Comparison of ENCODE assay signal across 7 mouse cellular contexts in genomic region chr8:72570633-72571610, GRCm38 (mm10). TPM values are rescaled to one million over a fixed set of nuclear protein-coding genes. Genes with fewer than 3 reads are reported as not detected.
DNase-seq lines count a peak whose midpoint lies in the region; ATAC-seq lines count a peak whose summit lies in the region.

Gene Smim7 (minus strand): TSS chr8:72571088.

- H3K4me2 ChIP-seq in embryonic facial prominence, embryonic 11.5 days (ENCODE audit: low read depth, low read length), result peak within 1 kb of the TSS; percentile 89
- H3K4me2 ChIP-seq in midbrain, embryonic 13.5 days (replicated peaks), result peak within 1 kb of the TSS; percentile 97

- peak within 1 kb of the TSS; percentile 57 for H3K9ac ChIP-seq in embryonic facial prominence, embryonic 11.5 days (replicated peaks; ENCODE audit: low read length)
- H3K9ac ChIP-seq in midbrain, embryonic 13.5 days (replicated peaks), result peak within 1 kb of the TSS; percentile 81

- H3K9me3 ChIP-seq in embryonic facial prominence, embryonic 11.5 days (replicated peaks; ENCODE audit: control insufficient read depth, low read length), result no peaks in the 10 kb centered on the region
- no peaks in the 10 kb centered on the region for H3K9me3 ChIP-seq in limb, embryonic 10.5 days (replicated peaks)
- H3K9me3 ChIP-seq in midbrain, embryonic 13.5 days, result no peaks in the 10 kb centered on the region

- no peaks in the 10 kb centered on the region; the same call in 1 of the 2 replicates for H3K36me3 ChIP-seq in embryonic facial prominence, embryonic 11.5 days (replicated peaks; ENCODE audit: control insufficient read depth, insufficient read depth, low read depth, low read length)
- H3K36me3 ChIP-seq in limb, embryonic 10.5 days, result peaks cover 39% of the 10 kb centered on the region
- H3K36me3 ChIP-seq in midbrain, embryonic 13.5 days, result peaks cover 36% of the 10 kb centered on the region

- DNase-seq in adrenal gland, postnatal 14 days, result peak; percentile 99
- DNase-seq in embryonic facial prominence, embryonic 11.5 days (ENCODE audit: low spot score), result peak; percentile 99
- peak; percentile 99 for DNase-seq in kidney, adult 11 months
- DNase-seq in limb, embryonic 10.5 days (ENCODE audit: low spot score), result peak; percentile 96
- DNase-seq in spleen, adult 12 weeks (ENCODE audit: low spot score), result peak; percentile 96

- under 1% methylated on average over 52 of the region's 52 CpGs for WGBS in embryonic facial prominence, embryonic 11.5 days
- under 1% methylated on average over 52 of the region's 52 CpGs for WGBS in limb, embryonic 10.5 days
- WGBS in midbrain, embryonic 13.5 days, result under 1% methylated on average over 52 of the region's 52 CpGs

- peak within 1 kb of the TSS; percentile 64 for H3K4me3 ChIP-seq in embryonic facial prominence, embryonic 11.5 days (ENCODE audit: low read depth, low read length)
- peak within 1 kb of the TSS; percentile 65 for H3K4me3 ChIP-seq in limb, embryonic 10.5 days
- H3K4me3 ChIP-seq in midbrain, embryonic 13.5 days (replicated peaks), result peak within 1 kb of the TSS; percentile 63

- peak within 1 kb of the TSS; percentile 54; the same call in 1 of the 2 replicates for H3K27ac ChIP-seq in embryonic facial prominence, embryonic 11.5 days (replicated peaks; ENCODE audit: low read depth, low read length)
- peak within 1 kb of the TSS; percentile 87 for H3K27ac ChIP-seq in limb, embryonic 10.5 days
- H3K27ac ChIP-seq in midbrain, embryonic 13.5 days, result peak within 1 kb of the TSS; percentile 81

- no peaks in the 10 kb centered on the region for H3K27me3 ChIP-seq in embryonic facial prominence, embryonic 11.5 days (ENCODE audit: control insufficient read depth, insufficient read depth, low read length)
- no peaks in the 10 kb centered on the region for H3K27me3 ChIP-seq in limb, embryonic 10.5 days (ENCODE audit: low read depth, poor library complexity, severe bottlenecking)
- H3K27me3 ChIP-seq in midbrain, embryonic 13.5 days, result no peaks in the 10 kb centered on the region

- H3K4me1 ChIP-seq in embryonic facial prominence, embryonic 11.5 days (ENCODE audit: control insufficient read depth, insufficient read depth, low read length), result peaks cover 3% of the 10 kb centered on the region; the same call in 1 of the 2 replicates
- H3K4me1 ChIP-seq in limb, embryonic 10.5 days, result peaks cover 26% of the 10 kb centered on the region
- H3K4me1 ChIP-seq in midbrain, embryonic 13.5 days (replicated peaks), result peaks cover 42% of the 10 kb centered on the region

- peak; percentile 97 for ATAC-seq in embryonic facial prominence, embryonic 11.5 days (replicated peaks; ENCODE audit: insufficient number of reproducible peaks, low FRiP score, low TSS enrichment, low read depth)
- peak; percentile 90 for ATAC-seq in granulocyte monocyte progenitor cell, adult 5-6 weeks (replicated peaks; ENCODE audit: poor library complexity, severe bottlenecking)
- peak; percentile 96 for ATAC-seq in midbrain, embryonic 13.5 days

RNA-seq across cellular contexts. Expression of gene Smim7, which starts in this region (rescaled TPM):
- 79.7 and 95.5 TPM in 2 replicates for total RNA-seq in adrenal gland, postnatal 14 days (2021)
- polyA plus RNA-seq in embryonic facial prominence, embryonic 11.5 days (2014; fragmentation: Nextera tagmentation; extraction: Ambion mirVana), result 115 and 117 TPM in 2 replicates
- 34.6 and 41.1 TPM in 2 replicates for total RNA-seq in granulocyte monocyte progenitor cell, adult 5-6 weeks (2014; fragmentation: Nextera tagmentation)
- total RNA-seq in granulocyte monocyte progenitor cell, adult 5-6 weeks (2017), result 30.0 and 46.5 TPM in 2 replicates
- polyA plus RNA-seq in limb, embryonic 10.5 days (2016; fragmentation: Nextera tagmentation; extraction: Ambion mirVana), result 92.4 and 97.4 TPM in 2 replicates
- 129 and 135 TPM in 2 replicates for polyA plus RNA-seq in midbrain, embryonic 13.5 days (2015; fragmentation: Nextera tagmentation; extraction: Ambion mirVana)

Comparison
In these comparisons a context has a peak if more than half of its experiments do, and no peak if none do; other contexts are left out.
1. Peak in every context shown above with its lines: DNase-seq, ATAC-seq, H3K4me3 ChIP-seq and H3K27ac ChIP-seq.